8 mouse cellular contexts compared by ENCODE assay signal in the genomic region with DNA sequence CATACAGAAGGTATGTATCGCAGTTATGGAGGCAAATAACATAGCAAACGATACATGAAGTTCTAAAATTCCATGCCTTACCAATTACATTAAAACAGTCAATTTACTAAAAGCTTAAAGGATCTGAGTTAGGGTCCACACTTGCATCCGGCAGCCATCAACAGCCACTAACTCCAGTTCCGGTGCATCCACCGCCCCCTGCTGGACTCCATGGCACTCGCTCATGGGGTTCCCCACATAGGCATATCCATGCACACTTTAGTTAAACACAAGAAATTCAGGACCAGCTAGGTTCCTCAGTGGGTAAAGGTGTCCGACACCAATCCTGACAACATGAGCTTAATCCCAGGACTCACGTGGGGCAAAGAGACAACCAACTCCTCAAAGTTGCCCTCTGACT. TPM values are rescaled to one million over a fixed set of nuclear protein-coding genes. Genes with fewer than 3 reads are reported as not detected.
DNase-seq lines count a peak whose midpoint lies in the region; ATAC-seq lines count a peak whose summit lies in the region.

No protein-coding gene starts in this region.

- DNase-seq in frontal cortex, postnatal 36 days (ENCODE audit: low spot score in 2 of 2): no peak
- DNase-seq in right cerebral cortex, postnatal 14 days: peak; percentile 46
- DNase-seq in right cerebral cortex, adult 2 months (ENCODE audit: low spot score in 2 of 2): no peak
- peak; percentile 43 for DNase-seq in c-Kit-positive CD71-negative TER-119-negative erythroid progenitor cells, embryonic 14.5 days (ENCODE audit: low read depth)
- DNase-seq in heart, postnatal 14 days: peak; percentile 56 to 67
- DNase-seq in lung, postnatal 10 days: peak; percentile 77
- DNase-seq in testis, postnatal 10 days (ENCODE audit: low spot score): peak; percentile 82

- ATAC-seq in frontal cortex, adult (ENCODE audit: low TSS enrichment): peak; percentile 59; the same call in 1 of the 2 replicates

- intact Hi-C loops in heart, postnatal 14 days (cut with DNase I): loop anchor here (10.0 kb wide), 2 partner anchors 246 to 666 kb away; no protein-coding TSS in a partner anchor

RNA-seq across cellular contexts. Expression of a gene that starts 9.0 kb away (rescaled TPM):
- 10 to 100 TPM; 44.6 to 54.8 TPM for total RNA-seq in heart, postnatal 14 days (2021)

RNA-seq across cellular contexts. Expression of a gene that starts 9.0 kb away (rescaled TPM):
- total RNA-seq in heart, postnatal 14 days (2021): 10 to 100 TPM; 33.9 to 37.7 TPM

Comparison
In these comparisons a context has a peak if more than half of its experiments do, and no peak if none do; other contexts are left out.
1. DNase-seq: peak in right cerebral cortex, postnatal 14 days (single experiment), c-Kit-positive CD71-negative TER-119-negative erythroid progenitor cells, embryonic 14.5 days (single experiment), heart, postnatal 14 days (2 of 2), lung, postnatal 10 days (single experiment) and testis, postnatal 10 days (single experiment); none in frontal cortex, postnatal 36 days (0 of 2) and right cerebral cortex, adult 2 months (0 of 2).